In genomic region chr7:102267113-102267579, GRCm38 (mm10) we compare ENCODE assay signal across 8 mouse cellular contexts. TPM values are rescaled to one million over a fixed set of nuclear protein-coding genes. Genes with fewer than 3 reads are reported as not detected.
DNase-seq lines count a peak whose midpoint lies in the region; ATAC-seq and TF ChIP-seq lines count a peak whose summit lies in the region.

No protein-coding gene starts in this region.

- H3K4me2 ChIP-seq in hindbrain, embryonic 12.5 days (replicated peaks) = peak overlapping the region; percentile 98

- peak overlapping the region; percentile 52; the same call in 1 of the 2 replicates for H3K27ac ChIP-seq in hindbrain, embryonic 12.5 days

- H3K4me1 ChIP-seq in hindbrain, embryonic 12.5 days = peaks cover 10% of the 10 kb centered on the region

- no peaks in the 10 kb centered on the region for H3K36me3 ChIP-seq in hindbrain, embryonic 12.5 days

- ATAC-seq in Patski = peak; percentile 87
- peak; percentile 91 for ATAC-seq in hindbrain, embryonic 12.5 days (ENCODE audit: low FRiP score)

- peak; percentile 47 for DNase-seq in Patski (ENCODE audit: low read depth, low spot score)
- DNase-seq in cerebellum, postnatal 10 days = peak; percentile 98 to 99
- DNase-seq in frontal cortex, postnatal 10 days (ENCODE audit: low spot score in 2 of 2) = peak; percentile 84 to 94
- peak; percentile 96 to 97 for DNase-seq in layer of hippocampus, postnatal 14 days (ENCODE audit: low spot score in 2 of 2)
- DNase-seq in lung, postnatal 10 days = peak; percentile 97
- peak; percentile 93 for DNase-seq in ovary, postnatal 14 days (ENCODE audit: low spot score)
- DNase-seq in thymus, postnatal 10 days (ENCODE audit: low spot score in 2 of 2) = peak; percentile 95 to 97

- under 1% methylated on average over 33 of the region's 34 CpGs for WGBS in hindbrain, embryonic 12.5 days

- in situ Hi-C loops in Patski (cut with MboI; ENCODE audit: low pct_unique_long_range_greater_than_20kb) = loop anchor here (5.0 to 25.0 kb wide), 2 partner anchors 140 to 420 kb away; partner anchors contain the start of genes Olfr557 and Trim68

- peak overlapping the region; percentile 73 for H3K9ac ChIP-seq in hindbrain, embryonic 12.5 days

- POLR2A ChIA-PET in Patski (lab: Charles Lee) = interaction anchor here (0.5 to 0.6 kb wide), 2 partner anchors 17 to 120 kb away, joined by 3 read pairs; no protein-coding TSS in a partner anchor

- peak overlapping the region; percentile 89 for H3K4me3 ChIP-seq in hindbrain, embryonic 12.5 days

- CTCF ChIA-PET in Patski (lab: Charles Lee) = interaction anchor here (0.7 to 1.9 kb wide), 8 partner anchors 9 to 154 kb away, joined by 3 to 6 read pairs (median 4); no protein-coding TSS in a partner anchor

- H3K27me3 ChIP-seq in Patski = no peaks in the 10 kb centered on the region
- peaks cover 15% of the 10 kb centered on the region for H3K27me3 ChIP-seq in hindbrain, embryonic 12.5 days

- TF ChIP-seq CTCF in Patski (IDR thresholded peaks at IDR 0.05) = peak; percentile 93

- H3K9me3 ChIP-seq in hindbrain, embryonic 12.5 days (replicated peaks) = no peaks in the 10 kb centered on the region

RNA-seq across cellular contexts. Expression of gene Stim1, which starts 0.5 kb away (rescaled TPM):
- 47.2 TPM for polyA plus RNA-seq in Patski (2021)
- 14.8 and 17.1 TPM in 2 replicates for polyA plus RNA-seq in hindbrain, embryonic 12.5 days (2016; fragmentation: Nextera tagmentation; extraction: Ambion mirVana)
- 10 to 100 TPM; 65.6 to 66.1 TPM for total RNA-seq in layer of hippocampus, postnatal 14 days (2021)

RNA-seq across cellular contexts. Expression of gene Rhog, which starts 11.3 kb away (rescaled TPM):
- polyA plus RNA-seq in Patski (2021) = 43.2 TPM
- polyA plus RNA-seq in hindbrain, embryonic 12.5 days (2016; fragmentation: Nextera tagmentation; extraction: Ambion mirVana) = 29.8 and 29.9 TPM in 2 replicates
- total RNA-seq in layer of hippocampus, postnatal 14 days (2021) = 10 to 100 TPM; 23.4 to 25.8 TPM

RNA-seq across cellular contexts. Expression of gene Pgap2, which starts 57.1 kb away (rescaled TPM):
- polyA plus RNA-seq in Patski (2021) = 33.7 TPM
- 57.1 and 61.0 TPM in 2 replicates for polyA plus RNA-seq in hindbrain, embryonic 12.5 days (2016; fragmentation: Nextera tagmentation; extraction: Ambion mirVana)
- total RNA-seq in layer of hippocampus, postnatal 14 days (2021) = 10 to 100 TPM; 24.9 to 28.8 TPM

RNA-seq across cellular contexts. Expression of gene Nup98, which starts 57.2 kb away (rescaled TPM):
- 40.0 TPM for polyA plus RNA-seq in Patski (2021)
- 42.0 and 42.3 TPM in 2 replicates for polyA plus RNA-seq in hindbrain, embryonic 12.5 days (2016; fragmentation: Nextera tagmentation; extraction: Ambion mirVana)
- 10 to 100 TPM; 34.8 to 35.9 TPM for total RNA-seq in layer of hippocampus, postnatal 14 days (2021)

Comparison
In these comparisons a context has a peak if more than half of its experiments do, and no peak if none do; other contexts are left out.
1. Peak in every context shown above with its lines: DNase-seq, ATAC-seq, H3K4me3 ChIP-seq and H3K27ac ChIP-seq.
2. DNase-seq: peak in every context shown above with its lines; median percentile 98 in cerebellum, postnatal 10 days; 97 in lung, postnatal 10 days; 96 in layer of hippocampus, postnatal 14 days; 96 in thymus, postnatal 10 days; 93 in ovary, postnatal 14 days; 89 in frontal cortex, postnatal 10 days; 47 in Patski.